Mouse (Mus musculus) liver, postnatal 0 days (tissue): Measurements from ENCODE around the gene Duox1. TPM values are rescaled to one million over a fixed set of nuclear protein-coding genes. Genes with fewer than 3 reads are reported as not detected.
"Not testable (repeated sequence)": the region's sequence is repeated elsewhere in the genome, so short reads cannot be mapped to it uniquely, and the experiment has no call there.

Experiments used
- ATAC-seq: fragments of 200-750 bp; cut with Nextera tagmentation; 2 replicates; pipeline ENCODE4 v1.8.0; 2017; ENCODE audit warnings: mild to moderate bottlenecking, moderate library complexity
- DNase-seq: peaks from one replicate; pipeline ENCODE4 v3.0.0-alpha.2; 2016
- H3K27ac ChIP-seq: fragments of 300-500 bp; sonication (generic); 2 replicates; pipeline ENCODE4 v1.5.1; 2014; ENCODE audit warnings: antibody characterized with exemption, moderate library complexity, mild to moderate bottlenecking, low read depth
- H3K27me3 ChIP-seq: fragments of 300-500 bp; sonication (generic); 2 replicates; pipeline ENCODE4 v1.6.1; 2014; ENCODE audit warnings: low read length, control low read depth, mixed read lengths; ENCODE audit not compliant: insufficient read depth
- H3K36me3 ChIP-seq: fragments of 300-500 bp; sonication (generic); replicated peaks from 2 replicates; pipeline ENCODE4 v1.6.1; 2014; ENCODE audit warnings: mild to moderate bottlenecking, control low read depth, low read length, moderate library complexity, mixed read lengths; ENCODE audit not compliant: insufficient read depth
- H3K4me1 ChIP-seq: fragments of 300-500 bp; sonication (generic); 2 replicates; pipeline ENCODE4 v1.6.1; 2014; ENCODE audit warnings: antibody characterized with exemption, mild to moderate bottlenecking, control low read depth; ENCODE audit not compliant: insufficient read depth
- H3K4me2 ChIP-seq: fragments of 300-500 bp; sonication (generic); 2 replicates; pipeline ENCODE4 v1.6.1; 2014; ENCODE audit warnings: low read depth, mild to moderate bottlenecking, low read length, moderate library complexity, mixed read lengths
- H3K4me3 ChIP-seq: fragments of 300-500 bp; sonication (generic); 2 replicates; pipeline ENCODE4 v1.5.1; 2014; ENCODE audit warnings: low read depth, low read length
- H3K9ac ChIP-seq: fragments of 300-500 bp; sonication (generic); replicated peaks from 2 replicates; pipeline ENCODE4 v1.6.1; 2014; ENCODE audit warnings: mild to moderate bottlenecking, moderate library complexity
- H3K9me3 ChIP-seq: fragments of 300-500 bp; sonication (generic); 2 replicates; pipeline ENCODE4 v1.6.1; 2016; ENCODE audit warnings: mild to moderate bottlenecking, control low read depth, low read length, mixed read lengths
- CTCF ChIP-seq: sonication (generic); IDR thresholded peaks from 2 replicates; pipeline ENCODE4 v1.5.1; 2016; ENCODE audit warnings: antibody characterized with exemption, low read depth
- EP300 ChIP-seq: IDR thresholded peaks from 2 replicates; pipeline ENCODE4 v1.6.1; 2016; ENCODE audit warnings: antibody characterized with exemption, low read depth, mild to moderate bottlenecking
- WGBS: fragments of 180-500 bp; shearing (Covaris S2); extraction: QIAGEN DNeasy Blood & Tissue Kit; methylation state at CpG from one replicate; pipeline ENCODE4 v1.1.7; 2014; ENCODE audit not compliant: insufficient replicate concordance; 5-methylcytosine and 5-hydroxymethylcytosine counted together
- polyA plus RNA-seq: library from polyadenylated mRNA; unstranded; fragments of >200 nt; fragmentation: Nextera tagmentation; extraction: Ambion mirVana; gene quantifications from 2 replicates; pipeline ENCODE4 v1.2.1, GENCODE M21; 2015

Duox1 gene
- polyA plus RNA-seq, 1 experiment from 2014 or later, result not detected

- no peak overlapping the region for H3K4me2 ChIP-seq
- H3K27me3 ChIP-seq, result no peaks in the 10 kb centered on the region
- H3K9ac ChIP-seq, result no peak overlapping the region
- no peaks in the 10 kb centered on the region for H3K4me1 ChIP-seq
- no peak for DNase-seq
- no peak for TF ChIP-seq EP300
- no peaks in the 10 kb centered on the region for H3K36me3 ChIP-seq
- H3K27ac ChIP-seq, result no peak overlapping the region
- H3K9me3 ChIP-seq, result no peaks in the 10 kb centered on the region
- WGBS, result 59% methylated on average over 21 of the region's 21 CpGs
- no peak for ATAC-seq
- no peak overlapping the region for H3K4me3 ChIP-seq
Measured at GRCm38 (mm10) chr2:122337291-122337690, 21.8 kb downstream of the Duox1 start.

DNA sequence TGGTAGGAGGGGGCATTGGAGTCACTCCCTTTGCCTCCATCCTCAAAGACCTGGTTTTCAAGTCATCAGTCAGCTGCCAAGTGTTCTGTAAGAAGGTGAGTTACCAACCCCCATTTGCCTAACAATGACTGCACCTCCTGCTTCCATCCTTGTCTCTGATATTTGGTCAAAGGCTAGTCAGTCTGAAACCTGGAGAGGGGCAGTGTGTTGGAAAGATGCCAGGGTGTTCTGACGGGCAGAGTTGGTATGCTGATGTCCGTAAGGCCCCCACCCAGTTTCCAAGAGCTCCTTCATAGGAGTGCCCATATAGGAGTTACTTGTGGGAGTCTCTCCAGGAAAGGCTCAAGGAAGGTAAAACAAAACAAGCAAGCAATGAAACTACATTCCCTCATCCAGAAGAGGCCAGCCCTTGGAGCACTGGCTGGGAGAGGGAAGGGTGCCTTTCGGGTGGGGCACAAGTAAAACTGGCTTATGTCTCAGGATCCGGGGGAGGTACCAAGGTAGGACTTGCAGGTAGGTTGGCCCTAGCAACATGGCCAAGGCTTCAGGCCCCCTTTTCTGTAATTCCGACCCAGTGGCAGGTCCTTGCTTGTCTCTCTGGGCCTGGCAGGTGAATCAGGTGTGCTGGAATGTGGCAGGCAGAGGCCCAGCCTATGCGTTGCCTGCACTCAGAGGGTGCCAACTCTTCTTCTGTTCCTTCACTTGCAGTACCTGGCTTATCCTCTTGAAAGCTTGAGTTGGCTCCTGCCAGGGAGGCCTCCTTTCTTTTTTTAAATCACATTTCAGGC is 29.8 kb downstream of the Duox1 start:
- Histone ChIP-seq H3K27me3 (no peaks in the 10 kb centered on the region), H3K4me2 (no peak overlapping the region), H3K4me1 (peaks cover 13% of the 10 kb centered on the region), H3K27ac (no peak overlapping the region), H3K9ac (no peak overlapping the region), H3K9me3 (no peaks in the 10 kb centered on the region), H3K4me3 (no peak overlapping the region), H3K36me3 (no peaks in the 10 kb centered on the region)
- 73% methylated on average over 6 of the region's 6 CpGs for WGBS
- DNase-seq (no peak), ATAC-seq (no peak)
- TF ChIP-seq CTCF (no peak), EP300 (no peak)

DNA sequence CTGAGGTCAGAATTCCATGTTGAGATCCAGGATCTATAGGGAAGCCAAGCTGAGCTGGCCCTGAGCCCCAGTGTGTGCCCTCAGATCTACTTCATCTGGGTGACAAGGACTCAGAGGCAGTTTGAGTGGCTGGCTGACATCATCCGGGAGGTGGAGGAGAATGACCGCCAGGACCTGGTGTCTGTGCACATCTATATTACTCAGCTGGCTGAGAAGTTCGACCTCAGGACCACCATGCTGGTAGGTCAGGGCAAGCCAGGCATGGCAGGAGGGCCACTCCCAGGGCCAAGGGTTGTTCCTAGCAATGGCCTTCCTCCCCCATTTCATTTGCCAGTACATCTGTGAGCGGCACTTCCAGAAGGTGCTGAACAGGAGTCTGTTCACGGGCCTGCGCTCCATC is 30.7 kb downstream of the Duox1 start:
- H3K9me3 ChIP-seq, H3K9ac ChIP-seq, H3K27ac ChIP-seq, DNase-seq, H3K27me3 ChIP-seq, H3K36me3 ChIP-seq, H3K4me2 ChIP-seq, H3K4me3 ChIP-seq, ATAC-seq: not testable (repeated sequence)
- H3K4me1 ChIP-seq, result peaks cover 13% of the 10 kb centered on the region
- WGBS, result 83% methylated on average over 6 of the region's 6 CpGs

- ATAC-seq, result no peak
- Histone ChIP-seq H3K27me3 (no peaks in the 10 kb centered on the region), H3K36me3 (no peaks in the 10 kb centered on the region), H3K4me2 (no peak overlapping the region), H3K9me3 (no peaks in the 10 kb centered on the region), H3K4me3 (no peak overlapping the region), H3K4me1 (peaks cover 13% of the 10 kb centered on the region), H3K27ac (no peak overlapping the region), H3K9ac (no peak overlapping the region)
- no peak for DNase-seq
- no peak for TF ChIP-seq CTCF
- no peak for TF ChIP-seq EP300
- WGBS, result 85% methylated on average over 3 of the region's 3 CpGs
Measured at GRCm38 (mm10) chr2:122347257-122347656, 31.8 kb downstream of the Duox1 start.

GRCm38 (mm10) chr2:122348531-122349131 is 33.2 kb downstream of the Duox1 start:
- H3K27ac ChIP-seq, result peak overlapping the region; percentile 70
- DNase-seq (peak; percentile 87), ATAC-seq (peak; percentile 91)
- peak overlapping the region; percentile 69 for H3K4me3 ChIP-seq
- peak overlapping the region; percentile 89 for H3K4me2 ChIP-seq
- no peak for TF ChIP-seq EP300
- peak; percentile 86 for TF ChIP-seq CTCF
- H3K4me1 ChIP-seq, result peaks cover 13% of the 10 kb centered on the region
- H3K27me3 ChIP-seq, result no peaks in the 10 kb centered on the region
- H3K9ac ChIP-seq, result peak overlapping the region; percentile 77
- H3K9me3 ChIP-seq, result no peaks in the 10 kb centered on the region
- H3K36me3 ChIP-seq, result 0 out of 2 replicates have a peak, but pooled peaks cover 3% of the 10 kb centered on the region
- 2% methylated on average over 47 of the region's 63 CpGs for WGBS

DNA sequence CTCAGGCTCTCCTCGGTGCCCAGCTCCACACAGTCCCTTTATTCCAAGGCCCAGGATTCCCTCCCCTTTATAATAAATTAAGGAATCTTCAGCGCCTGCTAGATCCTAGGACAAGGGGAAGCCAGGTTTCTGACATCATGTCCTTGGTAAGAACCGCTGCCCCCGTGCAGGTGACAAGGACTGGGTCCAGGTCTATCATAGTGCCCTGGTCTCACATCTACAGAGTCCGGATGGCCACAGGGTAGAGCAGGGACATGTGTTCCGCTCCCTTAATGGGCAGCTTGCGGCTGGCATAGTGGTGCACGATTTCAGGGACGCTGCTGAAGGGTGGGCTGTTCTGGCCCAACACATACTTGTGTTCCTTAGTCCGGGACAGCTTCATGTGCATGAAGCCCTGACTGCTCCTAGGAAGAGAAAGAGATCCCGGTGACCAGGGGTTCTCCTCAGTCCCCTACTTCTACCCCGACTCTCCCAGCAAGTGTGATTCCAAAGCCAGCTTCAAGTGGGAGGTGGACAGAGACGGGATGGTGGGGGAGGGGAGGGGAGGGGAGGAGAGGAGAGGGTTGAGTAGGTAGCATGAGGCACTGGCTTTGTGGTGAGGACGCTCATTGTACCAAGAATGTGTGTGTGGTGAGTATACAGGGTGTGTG is 33.8 kb downstream of the Duox1 start:
- H3K4me2 ChIP-seq, result peak overlapping the region; percentile 89

More for the DNA sequence above, 33.8 kb downstream of the Duox1 start:
- ATAC-seq (peak; percentile 47), DNase-seq (peak; percentile 30)
- Histone ChIP-seq H3K9me3 (no peaks in the 10 kb centered on the region), H3K9ac (peak overlapping the region; percentile 77), H3K36me3 (0 out of 2 replicates have a peak, but pooled peaks cover 3% of the 10 kb centered on the region), H3K27me3 (no peaks in the 10 kb centered on the region), H3K4me3 (peak overlapping the region; percentile 69), H3K27ac (peak overlapping the region; percentile 70; the same call in 1 of the 2 replicates), H3K4me1 (peaks cover 13% of the 10 kb centered on the region)
- TF ChIP-seq EP300, result no peak
- TF ChIP-seq CTCF, result no peak
- 27% methylated on average over 14 of the region's 14 CpGs for WGBS
